Mouse (Mus musculus) yolk sac, embryonic 10.5 days (tissue): ENCODE measurements around the gene Lce1a2.
"Not testable (repeated sequence)": the region's sequence is repeated elsewhere in the genome, so short reads cannot be mapped to it uniquely, and the experiment has no call there.

ENCODE experiments used
- DNase-seq: peaks from one replicate; pipeline ENCODE4 v3.0.0-alpha.2; 2017; ENCODE audit warnings: low spot score

Lce1a2 gene

GRCm38 (mm10) chr3:92670215-92670614 is at the start of gene Lce1a2:
Gene Lce1a2 (minus strand): TSS chr3:92670315.
- DNase-seq, result no peak

GRCm38 (mm10) chr3:92715122-92715521 is 45.0 kb upstream of the Lce1a2 start:
- DNase-seq, result no peak

- no peak for DNase-seq
These were observed 38.9 kb upstream of the Lce1a2 start, which contains the start of gene Lce1e for GRCm38 (mm10) chr3:92708974-92709373. Gene Lce1e (minus strand): TSS chr3:92709074.

- DNase-seq, result no peak
These were observed 24.5 kb upstream of the Lce1a2 start for GRCm38 (mm10) chr3:92694613-92695012.

GRCm38 (mm10) chr3:92691688-92692087 is 21.6 kb upstream of the Lce1a2 start:
- DNase-seq, result no peak

GRCm38 (mm10) chr3:92689154-92689553 is 19.0 kb upstream of the Lce1a2 start:
- DNase-seq, result not testable (repeated sequence)

- no peak for DNase-seq
These were observed 17.0 kb upstream of the Lce1a2 start, which contains the start of gene Lce1d for GRCm38 (mm10) chr3:92687110-92687509. Gene Lce1d (minus strand): TSS chr3:92687210.

GRCm38 (mm10) chr3:92678947-92679346 is 8.8 kb upstream of the Lce1a2 start, which contains the start of gene Lce1c:
Gene Lce1c (plus strand): TSS chr3:92679247.
- DNase-seq, result no peak

GRCm38 (mm10) chr3:92656826-92657225 is 13.3 kb downstream of the Lce1a2 start, which contains the start of gene Lce1b:
Gene Lce1b (minus strand): TSS chr3:92656926.
- DNase-seq, result no peak

GRCm38 (mm10) chr3:92648207-92648606 is 21.9 kb downstream of the Lce1a2 start, which contains the start of gene Lce1a1:
Gene Lce1a1 (minus strand): TSS chr3:92648307.
- no peak for DNase-seq

- DNase-seq, result no peak
These were observed 30.3 kb downstream of the Lce1a2 start for GRCm38 (mm10) chr3:92639854-92640253.

- peak; percentile 11 for DNase-seq
These were observed 31.5 kb downstream of the Lce1a2 start for GRCm38 (mm10) chr3:92638653-92638991.

- DNase-seq, result no peak
These were observed 32.1 kb downstream of the Lce1a2 start for GRCm38 (mm10) chr3:92637745-92638652.

- no peak for DNase-seq
These were observed 48.6 kb downstream of the Lce1a2 start, which contains the start of gene Lce6a for GRCm38 (mm10) chr3:92621560-92621959. Gene Lce6a (minus strand): TSS chr3:92621660.
